Mouse (Mus musculus): ENCODE data around the gene Usp25.

The Usp25 gene

DNA sequence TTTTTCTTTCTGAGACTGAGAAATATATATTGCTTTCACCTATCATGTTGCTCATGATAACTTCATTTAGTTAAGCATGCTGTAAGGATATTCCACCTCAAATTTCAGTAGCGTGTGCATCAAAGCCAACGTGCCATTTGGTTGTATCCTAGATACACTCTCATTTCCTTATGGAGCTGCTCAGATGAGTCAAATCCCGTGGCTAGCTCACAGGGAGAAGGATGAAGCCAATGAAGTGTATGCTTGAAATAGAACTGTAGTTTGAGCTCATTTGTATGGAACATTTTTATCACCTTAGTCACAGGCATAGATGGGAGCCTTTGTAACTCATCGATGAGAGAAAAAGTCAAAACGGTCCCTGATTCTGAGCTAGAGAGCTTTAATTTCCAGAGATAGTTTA is 20.8 kb downstream of the Usp25 start:
- no peak for DNase-seq (ENCODE audit: extremely low spot score, low spot score)

DNA sequence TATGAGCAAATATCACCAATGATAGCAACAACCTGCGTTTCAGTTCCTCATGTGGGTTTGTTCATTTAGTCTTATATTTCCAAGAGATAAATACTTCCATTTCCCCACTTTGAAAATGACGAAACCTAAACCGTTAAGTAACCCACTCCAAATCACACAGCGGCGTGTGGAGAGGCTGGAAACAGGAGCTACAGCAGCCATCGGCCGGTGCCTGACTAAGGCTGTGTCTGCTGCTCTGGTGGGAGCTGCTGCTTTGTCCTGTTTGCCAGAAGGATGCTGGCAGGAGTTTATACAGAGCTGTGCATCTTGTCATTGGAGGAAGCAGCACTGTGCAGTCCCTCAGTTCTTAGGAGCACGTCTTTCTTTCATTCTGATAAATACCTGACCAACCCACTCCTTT is 21.2 kb downstream of the Usp25 start:
- no peak for DNase-seq (ENCODE audit: extremely low spot score, low spot score)

DNA sequence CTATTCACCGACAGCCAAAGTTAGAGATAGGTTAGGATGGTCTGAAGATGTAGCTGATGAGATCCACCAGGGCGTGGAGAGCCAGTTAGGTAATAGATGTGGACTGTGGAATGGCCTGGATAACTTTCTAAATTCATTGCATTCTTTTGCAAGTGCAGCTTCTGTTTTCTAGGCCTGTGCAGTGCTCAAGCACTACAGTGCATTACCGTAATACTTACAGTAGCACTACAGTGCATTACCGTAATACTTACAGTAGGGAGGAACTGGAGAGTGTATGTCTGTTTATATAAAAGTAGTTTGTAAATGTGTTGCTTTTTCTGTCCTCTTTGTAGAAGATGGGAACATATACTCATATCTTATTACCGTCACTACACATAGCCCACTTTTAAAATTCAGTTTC is 28.1 kb downstream of the Usp25 start:
- DNase-seq (ENCODE audit: extremely low spot score, low spot score), result no peak

DNA sequence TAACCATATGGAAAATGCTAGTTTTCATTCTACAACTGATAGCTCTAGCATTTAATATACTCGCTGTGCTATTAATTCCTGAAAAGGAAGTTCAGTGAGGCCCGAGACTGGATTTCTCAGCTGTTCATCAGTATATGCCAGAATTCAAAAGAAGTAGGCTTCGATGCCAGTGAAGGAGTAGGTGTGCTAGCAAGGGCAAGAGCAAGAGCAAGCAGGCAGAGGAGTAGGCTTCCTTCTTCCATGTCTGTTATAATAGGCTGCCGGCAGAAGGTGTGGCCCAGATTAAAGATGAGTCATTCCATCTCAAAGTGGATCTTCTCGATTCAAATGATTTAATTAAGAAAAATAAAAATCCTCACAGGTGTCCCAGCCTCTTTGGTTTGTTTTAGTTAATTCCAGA is 30.0 kb downstream of the Usp25 start:
- no peak for DNase-seq (ENCODE audit: extremely low spot score, low spot score)

DNA sequence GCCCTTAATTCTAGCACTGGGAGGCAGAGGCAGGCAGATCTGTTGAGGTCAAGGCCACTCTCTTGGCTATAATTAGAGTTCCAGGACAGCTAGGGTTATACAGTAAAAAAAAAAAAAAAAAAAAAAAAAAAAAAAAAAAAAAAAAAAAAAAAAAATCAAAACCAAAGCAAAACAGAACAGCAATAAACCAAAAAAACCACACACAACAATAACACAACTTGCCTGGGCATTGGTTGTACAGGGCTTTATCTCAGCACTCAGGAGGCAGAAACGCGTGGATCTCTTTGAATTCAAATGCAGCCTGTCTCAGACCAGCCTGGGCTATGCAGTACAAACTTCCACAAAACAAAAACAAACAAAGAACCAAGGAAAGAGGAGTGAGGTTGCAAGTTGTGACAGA is 40.7 kb downstream of the Usp25 start:
- no peak for DNase-seq (ENCODE audit: extremely low spot score, low spot score)

DNA sequence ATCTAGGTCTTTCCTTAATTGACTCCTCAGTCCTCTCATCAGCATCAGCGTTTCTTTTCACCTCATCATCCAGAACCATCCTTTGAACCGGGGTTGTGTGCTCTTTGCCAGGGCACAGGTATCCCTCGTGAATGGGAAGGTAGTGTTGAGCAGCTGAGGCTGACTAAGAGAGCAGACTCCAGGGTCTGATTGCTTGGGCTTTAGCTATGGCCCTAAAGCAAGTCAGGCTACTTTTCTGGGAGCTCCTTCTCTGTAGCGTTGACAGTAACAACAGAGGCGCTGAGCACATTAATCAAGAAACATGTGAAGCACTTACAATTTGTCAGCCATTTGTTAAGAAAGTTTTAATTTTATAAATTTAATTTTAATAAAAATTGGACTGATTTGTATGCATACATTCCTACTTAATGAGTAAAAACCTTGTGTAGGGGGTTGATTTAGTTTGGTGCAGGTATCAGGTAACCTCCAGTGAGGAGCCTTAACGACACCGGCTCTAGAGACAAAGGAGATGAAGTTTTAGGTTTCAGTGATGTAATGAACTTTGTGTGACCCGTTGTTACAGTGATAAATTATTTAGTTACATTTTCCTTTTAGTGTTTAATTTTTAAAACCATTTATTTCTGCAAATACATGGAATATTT is 42.1 kb downstream of the Usp25 start:
- no peak for DNase-seq (ENCODE audit: extremely low spot score, low spot score)

DNA sequence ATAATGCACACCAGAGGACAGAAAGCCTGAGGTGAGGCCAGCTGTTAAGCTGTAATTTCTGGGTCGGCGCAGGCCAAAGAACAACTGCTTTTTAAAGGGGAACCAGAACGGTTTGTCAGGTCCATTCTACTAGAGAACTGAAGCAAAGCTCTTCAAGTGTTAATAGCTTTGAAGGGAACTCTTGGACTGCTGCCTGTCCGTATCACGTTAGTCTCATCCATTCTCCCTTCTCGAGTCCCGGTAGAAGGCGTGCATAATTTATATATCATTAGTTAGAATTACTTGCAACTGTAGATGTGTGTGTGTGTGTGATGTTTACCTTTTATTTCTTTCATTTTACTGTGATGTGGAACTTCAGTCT is 42.6 kb downstream of the Usp25 start:
- DNase-seq (ENCODE audit: extremely low spot score, low spot score), result no peak

DNA sequence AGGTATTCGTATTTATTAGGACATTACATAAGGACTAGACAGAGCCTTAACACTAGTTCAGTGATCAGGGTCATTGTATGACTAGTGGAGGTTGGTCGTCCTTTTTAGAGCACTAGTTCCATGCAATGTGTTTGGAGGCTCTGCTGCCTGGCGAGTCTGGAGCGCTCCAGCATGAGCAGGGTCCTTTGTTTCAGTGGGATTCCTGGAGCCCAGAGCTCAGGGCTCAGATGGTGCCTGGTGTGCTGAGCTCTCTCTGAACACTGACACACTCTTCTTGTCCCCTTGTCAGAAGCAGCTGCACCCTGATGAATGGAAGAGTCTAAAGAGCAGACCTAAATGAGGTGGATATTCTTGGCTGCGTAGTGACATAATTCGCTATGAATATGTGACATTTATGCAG is 45.1 kb downstream of the Usp25 start:
- DNase-seq (ENCODE audit: extremely low spot score, low spot score), result no peak

DNA sequence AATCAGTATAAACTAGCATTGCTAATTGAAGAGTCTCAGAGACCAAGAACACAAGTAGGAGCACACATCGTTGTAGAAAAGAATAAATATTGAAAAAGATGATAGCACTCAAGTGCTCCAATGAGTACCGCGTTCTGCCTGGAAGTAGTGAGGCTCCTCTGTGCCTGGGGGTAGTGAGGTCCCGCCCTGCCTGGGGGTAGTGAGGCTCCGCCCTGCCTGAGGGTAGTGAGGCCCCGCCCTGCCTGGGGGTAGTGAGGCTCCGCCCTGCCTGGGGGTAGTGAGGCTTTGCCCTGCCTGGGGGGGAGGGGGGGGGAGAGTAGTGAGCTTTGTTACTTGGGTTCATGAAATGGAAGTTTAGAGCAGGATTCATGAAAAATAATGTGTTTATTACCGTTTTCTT is 46.7 kb downstream of the Usp25 start:
- DNase-seq (ENCODE audit: extremely low spot score, low spot score), result no peak

DNA sequence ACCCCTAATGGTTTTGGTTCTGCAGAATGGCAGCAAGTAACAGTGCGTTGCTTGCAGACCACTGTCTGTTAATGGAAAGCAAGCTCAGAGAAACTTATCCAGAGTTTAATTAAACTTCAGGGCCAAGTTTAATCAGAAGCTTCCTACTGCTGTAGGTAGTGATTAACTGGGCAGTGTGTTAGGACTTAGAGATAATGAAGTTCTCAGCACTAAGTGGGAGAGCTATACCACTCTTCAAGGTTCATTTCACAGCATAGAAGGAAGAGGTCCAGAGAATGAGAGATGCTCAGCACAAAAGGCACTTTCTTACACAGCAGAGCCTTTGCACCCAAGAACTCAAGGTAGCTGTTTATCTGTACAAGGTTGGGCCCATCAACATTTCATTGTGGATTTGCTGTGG is 50.4 kb downstream of the Usp25 start:
- DNase-seq (ENCODE audit: extremely low spot score, low spot score), result no peak

DNA sequence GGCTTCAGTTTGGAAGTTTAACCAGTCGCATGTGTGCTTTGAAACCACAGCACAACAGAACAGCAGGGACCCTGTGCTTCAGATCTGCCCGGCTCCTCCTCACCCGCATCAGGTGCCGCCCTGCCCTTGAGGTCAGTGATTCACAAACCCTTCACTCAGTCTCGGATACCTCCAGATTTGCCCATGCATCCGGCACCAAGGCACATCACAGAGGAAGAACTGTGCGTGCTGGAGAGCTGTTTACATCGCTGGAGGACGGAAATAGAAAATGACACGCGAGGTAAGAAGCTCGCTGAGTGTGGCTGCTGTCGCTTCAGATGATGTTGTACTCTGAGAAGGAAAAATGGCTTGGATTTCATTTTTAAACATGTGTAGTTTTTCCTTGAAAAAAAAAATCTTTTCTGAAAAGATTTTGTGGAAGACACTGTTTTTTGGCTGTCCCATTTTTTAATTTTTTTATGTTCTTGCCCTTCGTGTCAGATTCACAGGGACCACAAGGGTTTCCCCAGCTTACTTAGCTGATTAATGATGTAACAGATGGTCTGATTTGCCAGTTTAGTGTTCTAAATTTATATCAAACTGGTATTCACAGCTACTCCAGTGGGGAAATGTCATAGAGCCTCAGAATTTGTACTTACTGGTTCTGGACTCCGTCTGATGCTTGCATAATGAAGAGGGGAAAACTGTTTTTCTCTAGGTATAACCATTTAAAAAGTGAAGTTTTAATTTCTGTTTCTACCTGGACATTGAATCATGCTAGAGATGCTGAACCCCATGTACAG is 63.6 kb downstream of the Usp25 start:
- no peak for DNase-seq (ENCODE audit: extremely low spot score, low spot score)

DNA sequence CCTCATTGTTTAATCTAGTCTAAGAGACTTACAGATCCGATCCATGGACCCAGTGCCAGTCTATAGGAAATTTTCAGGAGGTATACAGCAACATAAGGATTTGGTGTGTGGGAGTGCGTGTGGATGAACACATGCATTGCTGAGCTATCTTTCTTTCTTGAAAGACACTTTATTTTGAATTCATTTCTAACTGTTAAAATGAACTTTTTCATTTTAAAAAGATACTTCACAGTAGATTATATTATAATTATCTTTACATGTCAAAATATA is 64.2 kb downstream of the Usp25 start:
- DNase-seq (ENCODE audit: extremely low spot score, low spot score), result no peak

DNA sequence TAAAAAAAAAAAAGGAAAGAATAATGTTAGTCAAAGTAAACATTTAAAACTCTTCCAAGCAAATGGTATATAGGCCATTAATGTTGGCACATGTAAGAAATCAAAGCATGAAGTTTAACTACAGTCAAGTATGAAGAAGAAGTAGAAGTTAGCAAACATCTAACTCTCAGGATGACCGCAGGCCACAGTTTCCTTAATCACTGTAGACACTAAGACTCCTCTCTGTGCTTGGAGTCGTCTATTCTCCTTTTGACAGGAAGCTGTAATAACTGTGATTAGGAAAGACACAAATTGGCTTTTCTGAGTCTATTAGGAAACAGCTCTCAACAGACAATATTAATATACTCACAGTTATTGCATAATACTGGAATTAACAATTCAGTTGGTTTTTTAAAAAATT is 70.6 kb downstream of the Usp25 start:
- no peak for DNase-seq (ENCODE audit: extremely low spot score, low spot score)

DNA sequence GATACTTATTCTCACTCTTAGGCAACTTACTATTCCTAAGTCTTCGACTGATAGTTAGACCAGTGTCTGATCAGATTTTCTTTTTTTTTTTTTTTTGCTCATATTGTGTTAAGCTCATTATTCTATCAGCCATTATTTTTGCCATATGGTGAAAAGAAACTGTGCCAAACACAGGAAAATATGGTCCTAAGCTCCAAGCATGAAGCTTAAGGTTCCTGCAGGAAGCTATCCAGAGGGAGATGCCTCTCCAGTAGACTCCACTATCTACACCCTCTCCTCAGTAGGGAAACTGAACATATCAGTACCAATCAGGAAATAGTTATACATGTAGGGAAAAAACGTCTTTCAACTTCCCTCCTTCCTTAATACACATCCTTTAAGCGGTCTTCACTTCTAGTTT is 76.3 kb downstream of the Usp25 start:
- DNase-seq (ENCODE audit: extremely low spot score, low spot score), result no peak

DNA sequence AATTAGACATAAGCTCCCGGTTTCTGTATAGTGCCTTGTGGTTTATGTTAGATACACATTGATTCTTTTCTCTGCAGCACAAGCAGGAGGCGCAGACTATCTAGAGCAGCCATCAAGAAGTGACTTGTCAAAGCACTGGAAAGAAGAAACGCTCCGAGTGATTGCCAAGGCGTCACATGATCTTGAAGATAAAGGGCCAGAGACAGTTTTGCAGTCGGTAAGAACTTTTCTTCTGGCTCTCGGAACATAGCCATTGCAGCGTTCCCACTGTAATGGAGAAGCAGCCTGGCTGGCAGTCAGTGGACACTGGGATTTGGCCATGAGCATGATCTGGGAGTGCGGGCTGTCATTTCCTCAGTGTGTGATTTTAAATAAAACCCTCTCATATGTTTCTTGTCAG is 80.0 kb downstream of the Usp25 start:
- no peak for DNase-seq (ENCODE audit: extremely low spot score, low spot score)

DNA sequence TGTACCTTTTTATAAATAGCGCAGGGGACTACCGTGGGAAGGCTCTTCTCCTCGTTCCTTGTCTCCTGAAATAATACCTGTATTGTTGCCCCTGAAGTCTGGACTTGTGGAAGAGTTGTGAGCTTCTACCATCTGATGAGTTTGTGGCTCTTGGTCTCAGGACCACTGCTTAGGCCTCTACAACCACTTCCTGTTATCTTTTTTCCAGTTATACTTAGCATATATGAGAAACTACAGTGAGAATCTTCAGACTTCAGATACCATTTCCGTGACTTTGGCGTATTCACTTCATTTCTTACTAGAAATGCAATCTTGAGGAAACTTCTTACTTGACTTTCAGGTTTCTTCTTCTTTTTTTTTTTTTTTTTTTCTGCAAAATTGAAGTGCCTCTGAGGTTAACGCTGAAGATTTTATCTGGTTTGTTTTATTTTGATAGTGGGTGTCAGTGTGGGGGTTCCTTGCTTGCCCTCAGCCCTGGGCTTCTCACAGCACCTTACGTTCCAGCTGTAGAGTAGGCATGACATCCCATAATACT is 81.6 kb downstream of the Usp25 start:
- DNase-seq (ENCODE audit: extremely low spot score, low spot score), result no peak

DNA sequence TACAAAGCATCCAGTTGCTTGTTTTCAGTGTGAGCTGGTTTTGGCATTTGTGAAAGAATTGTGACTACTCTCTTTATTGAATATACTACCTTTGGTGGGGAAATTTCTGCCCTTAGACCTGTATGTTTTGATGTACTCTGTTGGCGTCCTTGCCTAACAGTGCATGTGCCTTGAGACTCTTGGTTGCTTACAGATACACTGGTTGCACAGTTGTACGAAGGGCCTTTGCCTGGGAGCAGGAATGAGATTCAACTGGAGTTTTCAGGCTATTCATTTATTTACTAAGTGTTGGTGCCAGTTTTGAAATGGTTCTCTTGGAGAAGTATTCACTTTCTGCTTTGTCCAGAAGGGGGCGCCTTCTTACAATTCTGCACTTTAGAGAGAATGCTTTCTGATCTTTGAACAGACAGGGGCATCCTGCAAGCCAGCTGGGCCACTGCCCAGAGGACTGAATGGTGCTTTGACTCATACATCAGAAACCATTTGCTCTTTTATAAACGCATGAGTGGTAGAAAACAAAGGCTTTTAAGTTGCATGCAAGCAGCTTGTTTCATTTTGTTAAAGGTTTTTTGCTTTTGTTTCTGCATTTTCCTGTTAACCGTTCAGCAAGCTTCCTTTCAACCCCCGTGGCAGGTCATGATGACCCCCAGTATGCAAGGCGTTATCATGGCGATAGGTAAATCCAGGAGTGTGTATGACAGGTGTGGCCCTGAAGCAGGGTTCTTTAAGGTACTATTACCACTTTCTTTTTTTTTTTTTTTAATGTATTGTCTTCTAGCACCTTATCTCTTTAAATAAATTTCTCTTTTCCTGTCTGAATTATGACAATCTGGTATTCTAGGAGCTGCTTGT is 85.7 kb downstream of the Usp25 start:
- peak; percentile 60 for DNase-seq (ENCODE audit: extremely low spot score, low spot score)

DNA sequence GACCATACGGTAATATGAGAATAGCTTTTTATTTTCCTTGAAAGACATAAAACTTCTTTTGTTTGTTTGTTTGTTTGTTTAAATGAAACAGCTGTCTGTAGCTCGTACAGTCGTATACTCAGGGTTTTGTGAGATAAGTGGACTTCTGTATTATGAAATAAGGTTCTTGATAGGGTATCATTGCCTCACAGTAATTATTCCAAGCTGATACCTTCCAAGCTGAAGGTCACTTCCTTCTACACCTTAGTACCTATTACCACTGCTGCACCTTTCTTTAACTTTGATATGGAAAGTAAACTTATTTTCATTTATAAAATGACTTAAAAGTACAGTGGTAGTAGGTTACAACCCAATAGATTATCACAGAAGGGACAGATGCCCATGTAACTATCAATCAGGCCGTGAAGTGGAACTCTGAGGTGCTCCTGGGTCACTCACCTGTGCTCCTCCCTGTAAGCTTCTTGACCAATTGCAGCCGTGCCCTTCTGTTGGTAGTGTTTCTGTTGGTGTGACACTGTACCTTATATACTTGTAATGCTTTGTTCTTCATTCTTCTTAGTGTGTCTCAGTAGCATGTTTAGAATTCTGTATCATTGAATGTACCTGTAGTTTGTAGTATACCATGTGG is 90.2 kb downstream of the Usp25 start:
- no peak for DNase-seq (ENCODE audit: extremely low spot score, low spot score)

DNA sequence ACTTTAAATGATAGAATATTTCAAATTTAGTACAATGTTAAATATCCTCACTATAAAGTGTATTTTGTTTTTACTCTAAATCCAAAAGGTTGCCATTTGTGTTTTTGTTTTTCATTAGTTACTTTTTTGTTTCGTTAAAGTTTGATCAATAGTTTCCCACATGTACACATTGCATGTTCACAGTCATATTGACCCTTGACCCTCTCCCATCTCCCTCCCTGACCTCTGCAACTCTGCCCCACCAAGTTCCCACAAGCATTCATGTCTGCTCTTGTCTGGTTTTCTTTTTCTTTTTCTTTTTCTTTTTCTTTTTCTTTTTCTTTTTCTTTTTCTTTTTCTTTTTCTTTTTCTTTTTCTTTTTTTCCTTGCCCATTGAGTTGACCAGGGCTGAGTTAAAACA is 97.8 kb downstream of the Usp25 start:
- DNase-seq (ENCODE audit: extremely low spot score, low spot score), result no peak

DNA sequence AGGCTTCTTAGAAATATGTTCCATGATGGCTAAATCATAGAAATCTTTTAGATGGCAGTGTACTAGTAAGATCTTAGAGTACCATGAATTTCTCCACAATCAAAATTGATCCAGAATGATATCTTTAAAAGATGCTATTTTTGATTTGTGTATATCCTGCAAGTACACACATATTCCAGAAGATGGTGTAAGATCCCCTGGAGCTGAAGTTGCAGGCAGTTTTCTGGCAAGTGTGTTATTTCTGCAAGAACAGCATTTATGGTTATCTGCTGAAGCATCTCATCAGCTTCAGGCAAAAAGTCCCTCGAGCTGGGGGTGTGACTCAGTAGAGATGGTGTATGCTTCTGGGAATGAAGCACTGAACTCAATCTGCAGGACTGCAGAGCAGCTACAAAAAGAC is 112.4 kb downstream of the Usp25 start:
- DNase-seq (ENCODE audit: extremely low spot score, low spot score), result no peak

DNA sequence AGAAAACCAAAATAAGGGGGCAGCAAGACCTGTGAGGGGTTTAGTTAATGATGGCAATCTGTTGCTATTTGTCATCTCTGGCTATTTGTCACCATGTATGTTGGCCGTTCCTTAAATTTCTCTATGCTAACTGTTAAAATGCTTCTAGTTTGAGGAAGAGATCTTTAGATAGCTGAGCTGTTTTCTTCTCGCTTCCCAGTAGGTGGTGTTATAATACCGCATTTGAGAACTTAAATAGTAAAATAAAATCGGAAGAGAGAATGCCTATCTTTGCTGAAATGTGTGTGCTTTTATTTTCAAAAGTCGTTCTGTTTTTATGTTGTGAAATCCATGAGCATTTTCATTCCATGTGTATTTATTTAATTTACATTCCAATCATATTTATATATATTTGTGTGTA is 115.2 kb downstream of the Usp25 start:
- no peak for DNase-seq (ENCODE audit: extremely low spot score, low spot score)

DNA sequence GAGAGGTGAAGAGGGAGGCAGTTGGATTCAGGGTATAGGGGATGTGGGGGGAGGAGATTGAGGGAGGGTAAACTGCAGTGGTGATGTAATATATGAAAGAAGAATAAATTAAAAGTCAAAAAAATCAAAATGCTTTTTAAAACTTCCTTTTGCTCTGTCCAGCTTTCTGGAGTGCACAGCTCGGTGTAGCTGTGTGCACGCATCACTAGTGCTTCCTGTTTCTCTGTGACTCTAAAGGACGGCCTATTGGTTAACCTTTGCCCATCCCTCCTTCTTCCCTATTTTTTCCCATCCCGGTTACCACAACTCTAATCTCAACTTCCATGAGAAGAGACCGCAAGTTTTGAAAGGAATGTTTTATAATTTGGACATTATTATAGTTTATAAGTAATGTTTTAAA is 119.5 kb downstream of the Usp25 start:
- no peak for DNase-seq (ENCODE audit: extremely low spot score, low spot score)
